Mouse (Mus musculus) forebrain, embryonic 12.5 days (tissue): ENCODE results near the gene Eva1c. TPM values are rescaled to one million over a fixed set of nuclear protein-coding genes. Genes with fewer than 3 reads are reported as not detected.
"Not testable (repeated sequence)": the region's sequence is repeated elsewhere in the genome, so short reads cannot be mapped to it uniquely, and the experiment has no call there.

Experiments
- ATAC-seq: fragments of 200-750 bp; cut with Nextera tagmentation; 2 replicates; pipeline ENCODE4 v1.8.0; 2017; ENCODE audit warnings: moderate TSS enrichment; ENCODE audit not compliant: low FRiP score
- H3K27ac ChIP-seq: fragments of 300-500 bp; sonication (generic); 2 replicates; pipeline ENCODE4 v1.5.1; 2016; ENCODE audit warnings: mild to moderate bottlenecking
- H3K27me3 ChIP-seq: fragments of 300-500 bp; sonication (generic); 2 replicates; pipeline ENCODE4 v1.6.1; 2016; ENCODE audit warnings: mild to moderate bottlenecking
- H3K36me3 ChIP-seq: fragments of 300-500 bp; sonication (generic); replicated peaks from 2 replicates; pipeline ENCODE4 v1.6.1; 2016; ENCODE audit warnings: mild to moderate bottlenecking
- H3K4me1 ChIP-seq: fragments of 300-500 bp; sonication (generic); 2 replicates; pipeline ENCODE4 v1.6.1; 2016
- H3K4me2 ChIP-seq: fragments of 300-500 bp; sonication (generic); 2 replicates; pipeline ENCODE4 v1.6.1; 2016; ENCODE audit warnings: mild to moderate bottlenecking, moderate library complexity
- H3K4me3 ChIP-seq: fragments of 300-500 bp; sonication (generic); replicated peaks from 2 replicates; pipeline ENCODE4 v1.5.1; 2016; ENCODE audit warnings: mild to moderate bottlenecking
- H3K9ac ChIP-seq: fragments of 300-500 bp; sonication (generic); 2 replicates; pipeline ENCODE4 v1.6.1; 2016; ENCODE audit warnings: mild to moderate bottlenecking
- H3K9me3 ChIP-seq: fragments of 300-500 bp; sonication (generic); 2 replicates; pipeline ENCODE4 v1.6.1; 2016
- WGBS: fragments of 180-500 bp; shearing (Covaris S2); methylation state at CpG from one replicate; pipeline ENCODE4 v1.1.7; 2016; 5-methylcytosine and 5-hydroxymethylcytosine counted together
- polyA plus RNA-seq: library from polyadenylated mRNA; unstranded; fragments of >200 nt; fragmentation: Nextera tagmentation; extraction: Ambion mirVana; gene quantifications from 2 replicates; pipeline ENCODE4 v1.2.1, GENCODE M21; 2016

The Eva1c gene
- polyA plus RNA-seq, 1 experiment from 2014 or later, result 3.6 TPM

DNA sequence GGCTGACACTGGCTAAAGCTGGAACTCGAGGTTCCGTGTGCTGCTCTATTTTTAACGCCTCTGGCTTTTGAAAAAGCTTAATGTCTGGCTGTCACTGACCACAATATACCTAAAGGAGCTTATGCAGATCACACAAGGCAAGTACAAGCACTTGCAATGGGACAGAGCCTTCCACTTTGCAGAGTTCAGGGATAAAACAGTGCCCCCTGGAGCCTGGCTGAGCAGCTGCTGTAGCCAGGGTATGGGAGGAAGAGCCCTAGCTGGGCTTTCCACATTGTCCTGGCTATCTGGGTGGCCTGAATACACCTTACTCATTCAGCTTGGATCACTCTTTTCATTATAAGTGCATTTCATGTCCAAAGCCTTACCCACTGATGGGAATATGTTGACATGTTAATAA lies 24.6 kb upstream of the Eva1c start:
- no peak overlapping the region for H3K27ac ChIP-seq
- H3K27me3 ChIP-seq, result no peaks in the 10 kb centered on the region
- H3K4me2 ChIP-seq, result no peak overlapping the region
- whole genome bisulfite sequencing, result 81% methylated on average over 3 of the region's 3 CpGs
- no peaks in the 10 kb centered on the region for H3K4me1 ChIP-seq
- no peak overlapping the region for H3K4me3 ChIP-seq
- no peaks in the 10 kb centered on the region for H3K9me3 ChIP-seq
- no peak for ATAC-seq
- H3K36me3 ChIP-seq, result peaks cover 68% of the 10 kb centered on the region
- H3K9ac ChIP-seq, result no peak overlapping the region

DNA sequence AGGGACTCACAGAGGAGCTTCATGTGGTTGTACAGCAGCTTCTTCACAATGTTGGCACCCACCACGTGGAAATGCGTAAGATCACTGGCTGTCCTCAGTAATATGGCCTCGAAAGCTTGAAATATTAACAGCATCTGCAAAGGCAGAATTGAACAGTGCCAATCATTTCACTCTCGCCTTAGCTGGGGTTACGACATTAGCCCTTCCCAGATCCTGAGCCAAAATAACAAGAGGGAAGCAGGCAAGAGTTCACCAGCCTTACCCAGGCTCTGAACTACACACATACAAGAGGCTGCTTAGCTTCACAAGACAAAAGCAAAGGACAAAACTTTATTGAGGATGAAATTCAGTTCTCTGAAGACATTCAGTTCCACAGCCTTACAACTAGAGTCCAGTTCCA lies 22.1 kb upstream of the Eva1c start:
- no peaks in the 10 kb centered on the region for H3K27me3 ChIP-seq
- H3K36me3 ChIP-seq, result peaks cover 50% of the 10 kb centered on the region
- ATAC-seq, result no peak
- peaks cover 6% of the 10 kb centered on the region for H3K4me1 ChIP-seq
- no peak overlapping the region for H3K4me3 ChIP-seq
- no peaks in the 10 kb centered on the region for H3K9me3 ChIP-seq
- no peak overlapping the region for H3K27ac ChIP-seq
- 92% methylated on average over 5 of the region's 5 CpGs for WGBS
- H3K4me2 ChIP-seq, result no peak overlapping the region
- no peak overlapping the region for H3K9ac ChIP-seq

- peaks cover 3% of the 10 kb centered on the region; the same call in 1 of the 2 replicates for H3K36me3 ChIP-seq
- H3K4me2 ChIP-seq, result peak within 1 kb of the TSS; percentile 66
- H3K27ac ChIP-seq, result peak within 1 kb of the TSS; percentile 73
- peak; percentile 97 for ATAC-seq
- under 1% methylated on average over 47 of the region's 47 CpGs for WGBS
- no peaks in the 10 kb centered on the region for H3K9me3 ChIP-seq
- no peaks in the 10 kb centered on the region for H3K27me3 ChIP-seq
- H3K9ac ChIP-seq, result peak within 1 kb of the TSS; percentile 49
- H3K4me1 ChIP-seq, result peaks cover 10% of the 10 kb centered on the region
- H3K4me3 ChIP-seq, result peak within 1 kb of the TSS; percentile 71
These were observed 16.4 kb upstream of the Eva1c start, which contains the start of gene Urb1 for GRCm38 (mm10) chr16:90809975-90810715. TSS of gene Urb1 (minus strand) at chr16:90810413.

GRCm38 (mm10) chr16:90810716-90811256 lies 15.7 kb upstream of the Eva1c start:
- H3K9ac ChIP-seq, result peak overlapping the region; percentile 46
- ATAC-seq, result peak; percentile 47
- WGBS, result 42% methylated on average over 11 of the region's 11 CpGs
- H3K4me3 ChIP-seq, result peak overlapping the region; percentile 71
- no peaks in the 10 kb centered on the region for H3K36me3 ChIP-seq
- H3K4me1 ChIP-seq, result peaks cover 10% of the 10 kb centered on the region
- H3K27me3 ChIP-seq, result no peaks in the 10 kb centered on the region
- 0 out of 2 replicates have a peak overlapping the region, but pooled peaks have one; percentile 57 for H3K27ac ChIP-seq
- peak overlapping the region; percentile 66 for H3K4me2 ChIP-seq
- no peaks in the 10 kb centered on the region for H3K9me3 ChIP-seq

DNA sequence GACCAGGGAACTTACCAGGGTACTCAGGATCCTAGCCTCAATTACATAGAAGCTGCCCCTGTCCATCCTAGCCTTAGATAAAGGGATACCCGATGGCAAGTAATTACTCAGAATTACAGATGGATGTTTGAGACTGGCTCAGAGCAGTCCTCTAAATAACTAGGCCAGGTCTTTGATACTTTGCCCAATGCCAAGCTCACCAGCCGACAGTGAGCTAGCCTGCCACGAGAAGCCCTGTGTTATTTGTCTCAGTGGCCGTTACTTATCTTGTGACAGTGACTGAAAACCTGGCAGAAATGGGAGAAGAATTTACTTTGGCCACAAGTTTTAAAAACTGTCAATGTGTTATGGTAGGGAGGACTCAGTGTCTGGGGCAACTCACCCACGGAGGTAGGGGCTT lies 14.4 kb upstream of the Eva1c start:
- Histone ChIP-seq H3K4me2 (no peak overlapping the region), H3K36me3 (no peaks in the 10 kb centered on the region)
- WGBS, result 88% methylated on average over 5 of the region's 5 CpGs

GRCm38 (mm10) chr16:90820326-90820725 lies 6.2 kb upstream of the Eva1c start:
- Histone ChIP-seq H3K4me1 (no peaks in the 10 kb centered on the region), H3K27ac (no peak overlapping the region), H3K4me2 (no peak overlapping the region), H3K27me3 (0 out of 2 replicates have a peak, but pooled peaks cover 10% of the 10 kb centered on the region), H3K9ac (no peak overlapping the region), H3K9me3 (no peaks in the 10 kb centered on the region), H3K36me3 (no peaks in the 10 kb centered on the region), H3K4me3 (no peak overlapping the region)
- no peak for ATAC-seq
- 83% methylated on average over 6 of the region's 6 CpGs for WGBS

More for the DNA sequence above, 14.4 kb upstream of the Eva1c start:
- H3K4me3 ChIP-seq, result no peak overlapping the region
- ATAC-seq, result no peak
- no peak overlapping the region for H3K9ac ChIP-seq
- 0 out of 2 replicates have a peak, but pooled peaks cover 6% of the 10 kb centered on the region for H3K27me3 ChIP-seq
- peaks cover 10% of the 10 kb centered on the region for H3K4me1 ChIP-seq
- no peak overlapping the region for H3K27ac ChIP-seq
- H3K9me3 ChIP-seq, result no peaks in the 10 kb centered on the region

DNA sequence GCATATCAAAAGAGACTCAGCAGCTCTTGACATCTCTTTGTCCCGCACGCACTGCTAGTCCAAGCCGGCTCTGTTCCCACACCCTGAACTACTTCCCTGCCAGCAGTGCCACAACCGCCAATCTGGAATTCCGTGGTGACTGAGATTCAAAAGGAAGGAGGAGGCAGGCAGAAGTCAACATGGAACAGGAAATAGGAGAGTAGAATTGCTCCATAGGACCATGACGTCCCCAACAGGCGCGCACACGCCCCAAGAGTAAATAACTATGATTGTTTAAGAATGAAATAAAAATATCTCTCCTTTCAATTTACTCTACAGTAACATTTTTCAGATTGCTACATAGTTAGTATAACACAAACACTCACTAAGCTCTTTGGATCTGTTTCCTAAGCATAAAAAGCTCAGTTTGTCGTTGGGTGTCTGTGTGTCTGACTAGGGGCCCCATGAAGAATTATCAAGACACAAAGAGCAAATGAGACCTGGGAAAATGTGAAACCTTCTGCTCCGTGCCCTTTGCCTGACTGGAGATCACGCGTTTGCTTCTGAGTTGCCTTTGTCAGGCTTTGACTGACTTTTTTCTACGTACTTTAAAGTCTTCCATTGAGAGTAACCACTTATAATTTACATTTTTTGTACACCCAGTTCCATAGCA lies 5.3 kb upstream of the Eva1c start:
- no peak for ATAC-seq
- Histone ChIP-seq H3K27ac (no peak overlapping the region), H3K9ac (no peak overlapping the region), H3K36me3 (no peaks in the 10 kb centered on the region), H3K4me1 (no peaks in the 10 kb centered on the region), H3K9me3 (no peaks in the 10 kb centered on the region), H3K4me2 (no peak overlapping the region), H3K27me3 (0 out of 2 replicates have a peak, but pooled peaks cover 10% of the 10 kb centered on the region), H3K4me3 (no peak overlapping the region)
- 89% methylated on average over 14 of the region's 14 CpGs for WGBS

GRCm38 (mm10) chr16:90822284-90822935 lies 4.1 kb upstream of the Eva1c start:
- Histone ChIP-seq H3K4me3 (no peak overlapping the region), H3K27me3 (0 out of 2 replicates have a peak, but pooled peaks cover 4% of the 10 kb centered on the region), H3K4me1 (no peaks in the 10 kb centered on the region), H3K27ac (no peak overlapping the region), H3K9ac (no peak overlapping the region), H3K9me3 (no peaks in the 10 kb centered on the region), H3K36me3 (no peaks in the 10 kb centered on the region), H3K4me2 (no peak overlapping the region)
- no peak for ATAC-seq
- WGBS, result 90% methylated on average over 10 of the region's 10 CpGs

GRCm38 (mm10) chr16:90822981-90823380 lies 3.5 kb upstream of the Eva1c start:
- H3K36me3 ChIP-seq, result no peaks in the 10 kb centered on the region
- no peak overlapping the region for H3K27ac ChIP-seq
- WGBS, result 74% methylated on average over 7 of the region's 7 CpGs
- ATAC-seq, result no peak
- H3K4me1 ChIP-seq, result no peaks in the 10 kb centered on the region
- H3K9ac ChIP-seq, result no peak overlapping the region
- no peak overlapping the region for H3K4me3 ChIP-seq
- H3K9me3 ChIP-seq, result no peaks in the 10 kb centered on the region
- H3K27me3 ChIP-seq, result peaks cover 6% of the 10 kb centered on the region; the same call in 1 of the 2 replicates
- no peak overlapping the region for H3K4me2 ChIP-seq

DNA sequence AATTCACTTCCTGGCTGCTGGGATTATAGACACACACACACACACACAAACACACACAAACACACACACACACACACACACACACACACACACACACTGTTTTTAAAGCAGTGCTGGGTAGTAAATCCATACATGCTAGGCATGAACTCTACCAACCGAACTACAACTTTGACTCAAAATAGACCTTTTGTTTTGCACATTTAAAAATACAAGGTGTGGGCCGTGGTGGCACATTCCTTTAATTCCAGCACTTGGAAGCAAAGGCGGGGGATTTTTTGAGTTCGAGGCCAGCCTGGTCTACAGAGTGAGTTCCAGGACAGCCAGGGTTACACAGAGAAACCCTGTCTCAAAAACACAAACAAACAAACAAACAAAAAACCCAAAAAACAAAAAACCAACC lies 2.5 kb upstream of the Eva1c start:
- H3K9me3 ChIP-seq, H3K4me1 ChIP-seq, H3K36me3 ChIP-seq, H3K4me3 ChIP-seq, H3K9ac ChIP-seq, H3K4me2 ChIP-seq, H3K27ac ChIP-seq, ATAC-seq: not testable (repeated sequence)
- 75% methylated on average over 4 of the region's 4 CpGs for WGBS
- peaks cover 16% of the 10 kb centered on the region for H3K27me3 ChIP-seq

DNA sequence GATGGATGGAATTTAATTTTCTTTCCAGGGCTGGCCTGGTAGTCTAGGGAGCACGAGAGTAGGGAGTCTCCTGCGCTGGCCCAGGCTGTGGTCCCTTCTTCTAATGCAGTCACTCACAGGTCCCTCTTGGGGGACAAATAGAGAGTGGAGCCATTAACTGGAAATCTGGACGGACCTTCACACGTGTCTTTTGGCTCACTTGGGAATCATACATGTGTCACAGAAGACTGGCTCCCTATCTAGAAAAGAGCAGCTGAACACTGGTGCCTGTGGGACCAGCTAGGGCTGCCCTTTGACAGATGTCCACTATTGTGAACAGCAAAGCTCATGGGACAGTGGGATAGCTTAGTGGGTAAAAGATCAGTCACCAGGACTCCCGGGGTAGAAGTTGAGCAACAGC lies 478 bp upstream of the Eva1c start:
- Histone ChIP-seq H3K27me3 (peaks cover 37% of the 10 kb centered on the region), H3K4me3 (no peak overlapping the region), H3K36me3 (no peaks in the 10 kb centered on the region), H3K4me2 (no peak overlapping the region), H3K27ac (no peak overlapping the region), H3K4me1 (peaks cover 16% of the 10 kb centered on the region), H3K9ac (no peak overlapping the region), H3K9me3 (no peaks in the 10 kb centered on the region)
- WGBS, result 87% methylated on average over 5 of the region's 5 CpGs
- no peak for ATAC-seq

DNA sequence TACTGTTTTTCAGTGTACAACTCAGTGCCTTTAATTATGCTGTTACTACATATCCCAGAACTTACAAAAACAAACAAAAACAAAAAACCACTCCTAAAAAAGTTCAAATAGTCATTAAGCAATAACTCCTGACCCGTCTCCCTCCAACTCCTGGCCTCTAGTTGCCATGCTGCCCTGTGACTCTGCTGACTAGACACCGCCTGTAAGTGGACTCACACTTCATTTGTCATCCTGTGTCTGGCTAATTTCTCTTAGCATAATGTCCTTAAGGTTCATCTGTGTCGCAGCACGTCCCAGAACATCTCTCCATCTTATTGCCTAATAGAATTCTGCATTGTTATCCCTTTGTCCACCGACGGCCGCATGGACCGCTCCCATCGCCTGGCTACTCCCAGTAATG lies 979 bp downstream of the Eva1c start:
- no peak for ATAC-seq
- no peak overlapping the region for H3K4me3 ChIP-seq
- H3K4me1 ChIP-seq, result peaks cover 30% of the 10 kb centered on the region
- WGBS, result 86% methylated on average over 9 of the region's 9 CpGs
- H3K36me3 ChIP-seq, result no peaks in the 10 kb centered on the region
- no peak overlapping the region for H3K4me2 ChIP-seq
- H3K27ac ChIP-seq, result no peak overlapping the region
- no peaks in the 10 kb centered on the region for H3K9me3 ChIP-seq
- no peak overlapping the region for H3K9ac ChIP-seq
- H3K27me3 ChIP-seq, result peaks cover 51% of the 10 kb centered on the region
